Mouse (Mus musculus) kidney, adult 2 months (tissue): ENCODE data around the gene Atp7b. TPM values are rescaled to one million over a fixed set of nuclear protein-coding genes. Genes with fewer than 3 reads are reported as not detected.
A peak's percentile ranks its signal among the peaks of the same experiment; 100 is the strongest.

Experiments used
- DNase-seq: peaks from one replicate; pipeline ENCODE4 v3.0.0; 2021
- H3K27ac ChIP-seq: fragments of 200-500 bp; 2 replicates; pipeline ENCODE4 v1.5.1; 2012; ENCODE audit warnings: low read depth, low read length, control low read depth, inconsistent platforms; ENCODE audit not compliant: insufficient read depth
- H3K27me3 ChIP-seq: fragments of 200-500 bp; replicated peaks from 2 replicates; pipeline ENCODE4 v1.6.1; 2012; ENCODE audit warnings: mild to moderate bottlenecking, moderate library complexity, low read length, inconsistent platforms; ENCODE audit not compliant: control insufficient read depth, insufficient read depth
- H3K36me3 ChIP-seq: fragments of 200-500 bp; 2 replicates; pipeline ENCODE4 v1.6.1; 2012; ENCODE audit warnings: mild to moderate bottlenecking, moderate library complexity, low read length, inconsistent platforms; ENCODE audit not compliant: control insufficient read depth, insufficient read depth
- H3K4me1 ChIP-seq: fragments of 200-500 bp; 2 replicates; pipeline ENCODE4 v1.6.1; 2011; ENCODE audit warnings: low read length; ENCODE audit not compliant: control insufficient read depth, insufficient read depth
- H3K4me3 ChIP-seq: fragments of 200-500 bp; 2 replicates; pipeline ENCODE4 v1.5.1; 2011; ENCODE audit warnings: mild to moderate bottlenecking, low read depth, low read length, control low read depth; ENCODE audit not compliant: insufficient read depth
- CTCF ChIP-seq: fragments of 200-500 bp; conservative IDR thresholded peaks from 2 replicates; pipeline ENCODE4 v1.5.1; 2011; ENCODE audit warnings: low read depth, mild to moderate bottlenecking, control low read depth, low read length, moderate library complexity, mixed read lengths; ENCODE audit not compliant: insufficient read depth, insufficient read length
- POLR2A ChIP-seq: fragments of 200-500 bp; IDR thresholded peaks from one replicate; pipeline ENCODE4 v1.6.1; 2011; ENCODE audit warnings: low read depth, low read length, control low read depth
- WGBS: fragments of 180-500 bp; shearing (Covaris S2); methylation state at CpG from one replicate; pipeline ENCODE4 v1.1.7; 2018; 5-methylcytosine and 5-hydroxymethylcytosine counted together
- polyA plus RNA-seq: library from polyadenylated mRNA; depleted of rRNA; stranded (reverse); fragments of >200 nt; gene quantifications from 2 replicates; pipeline ENCODE4 v1.2.3, GENCODE M21; 2012

The Atp7b gene
- polyA plus RNA-seq, 1 experiment: 1.1 TPM

GRCm38 (mm10) chr8:22042515-22042914 is 17.6 kb downstream of the Atp7b start:
- Histone ChIP-seq H3K36me3 (no peaks in the 10 kb centered on the region), H3K4me1 (no peaks in the 10 kb centered on the region), H3K27me3 (no peaks in the 10 kb centered on the region), H3K4me3 (no peak overlapping the region), H3K27ac (no peak overlapping the region)
- no peak for DNase-seq
- no peak for TF ChIP-seq CTCF
- no peak for TF ChIP-seq POLR2A
- 80% methylated on average over 3 of the region's 3 CpGs for WGBS

GRCm38 (mm10) chr8:22040153-22040509 is 20.0 kb downstream of the Atp7b start:
- TF ChIP-seq CTCF (no peak), POLR2A (no peak)
- 57% methylated on average over 6 of the region's 6 CpGs for WGBS
- H3K4me1 ChIP-seq: no peaks in the 10 kb centered on the region
- H3K4me3 ChIP-seq: no peak overlapping the region
- DNase-seq: no peak
- no peak overlapping the region for H3K27ac ChIP-seq
- no peaks in the 10 kb centered on the region for H3K27me3 ChIP-seq
- no peaks in the 10 kb centered on the region for H3K36me3 ChIP-seq

- Histone ChIP-seq H3K27me3 (no peaks in the 10 kb centered on the region), H3K4me3 (no peak overlapping the region), H3K4me1 (no peaks in the 10 kb centered on the region), H3K27ac (no peak overlapping the region), H3K36me3 (no peaks in the 10 kb centered on the region)
- 27% methylated on average over 15 of the region's 15 CpGs for WGBS
- no peak for TF ChIP-seq POLR2A
- TF ChIP-seq CTCF: no peak
- peak; percentile 16 for DNase-seq
These were observed 20.5 kb downstream of the Atp7b start for GRCm38 (mm10) chr8:22039468-22040152.

GRCm38 (mm10) chr8:22037022-22037421 is 23.1 kb downstream of the Atp7b start:
- H3K27ac ChIP-seq: no peak overlapping the region
- peak; percentile 73 for DNase-seq

DNA sequence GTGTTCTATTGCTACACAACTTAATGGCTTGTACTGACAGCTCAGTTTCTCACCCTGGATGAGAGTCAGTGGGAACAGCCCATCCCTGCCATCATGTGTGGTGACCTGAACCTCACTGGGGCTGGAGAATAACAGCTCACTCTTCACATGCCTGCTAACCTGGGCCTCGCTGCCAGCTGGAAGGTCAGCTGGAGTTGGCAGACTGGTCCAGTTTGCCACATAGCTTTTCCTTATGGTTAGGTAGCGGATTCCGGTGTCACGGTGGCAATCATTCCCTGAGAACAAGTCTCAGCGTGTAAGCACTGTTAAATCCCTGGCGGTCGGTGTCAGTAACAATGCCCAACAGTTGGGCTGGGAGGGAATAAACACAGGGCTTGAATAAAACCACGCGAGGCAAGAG is 24.0 kb downstream of the Atp7b start:
- H3K27ac ChIP-seq: no peak overlapping the region
- no peaks in the 10 kb centered on the region for H3K4me1 ChIP-seq
- 88% methylated on average over 9 of the region's 9 CpGs for WGBS

More at GRCm38 (mm10) chr8:22037022-22037421, 23.1 kb downstream of the Atp7b start:
- WGBS: 51% methylated on average over 7 of the region's 7 CpGs
- Histone ChIP-seq H3K36me3 (no peaks in the 10 kb centered on the region), H3K4me3 (no peak overlapping the region), H3K27me3 (no peaks in the 10 kb centered on the region), H3K4me1 (no peaks in the 10 kb centered on the region)
- TF ChIP-seq CTCF (no peak), POLR2A (no peak)

DNA sequence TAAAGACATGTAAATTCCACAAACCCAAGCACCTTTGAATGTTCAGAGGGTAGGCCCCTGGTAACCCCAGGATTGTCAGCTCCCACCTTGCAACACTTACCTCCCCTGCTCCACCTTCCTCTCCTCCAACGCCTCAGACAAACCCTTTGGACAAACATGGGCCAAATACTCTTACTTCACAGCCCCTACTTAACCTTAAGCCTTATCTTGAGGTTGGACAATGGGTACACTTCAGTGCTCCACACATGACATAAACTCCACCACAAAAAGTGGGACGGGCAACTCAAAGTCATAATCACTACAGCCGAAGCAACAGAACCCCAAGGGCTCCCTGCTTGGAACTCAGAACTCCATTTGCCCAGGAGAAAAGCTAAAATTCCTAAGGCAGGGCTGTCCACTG is 29.1 kb downstream of the Atp7b start:
- H3K27me3 ChIP-seq: no peaks in the 10 kb centered on the region
- no peak for DNase-seq
- no peaks in the 10 kb centered on the region for H3K36me3 ChIP-seq
- TF ChIP-seq CTCF (no peak), POLR2A (no peak)
- 90% methylated on average over 3 of the region's 3 CpGs for WGBS
- H3K4me1 ChIP-seq: no peaks in the 10 kb centered on the region
- no peak overlapping the region for H3K27ac ChIP-seq
- H3K4me3 ChIP-seq: no peak overlapping the region

More for the DNA sequence above, 24.0 kb downstream of the Atp7b start:
- no peak for DNase-seq
- TF ChIP-seq CTCF: no peak
- no peak for TF ChIP-seq POLR2A
- H3K4me3 ChIP-seq: no peak overlapping the region
- H3K36me3 ChIP-seq: no peaks in the 10 kb centered on the region
- H3K27me3 ChIP-seq: no peaks in the 10 kb centered on the region

GRCm38 (mm10) chr8:22028973-22029372 is 31.1 kb downstream of the Atp7b start:
- TF ChIP-seq CTCF (peak; percentile 32; the same call in 1 of the 2 replicates), POLR2A (no peak)
- WGBS: 93% methylated on average over 3 of the region's 3 CpGs
- H3K27ac ChIP-seq: no peak overlapping the region
- H3K36me3 ChIP-seq: no peaks in the 10 kb centered on the region
- DNase-seq: no peak
- no peak overlapping the region for H3K4me3 ChIP-seq
- H3K4me1 ChIP-seq: no peaks in the 10 kb centered on the region
- no peaks in the 10 kb centered on the region for H3K27me3 ChIP-seq
